Mouse (Mus musculus) bone marrow macrophage, adult 2 months (primary cell): Measurements from ENCODE around the gene Ptgis.

ENCODE experiments used
- CTCF ChIP-seq: IDR thresholded peaks from 2 replicates; pipeline ENCODE4 v1.5.1; 2012; ENCODE audit warnings: low read depth, mild to moderate bottlenecking, low read length, moderate library complexity
- POLR2A ChIP-seq: IDR thresholded peaks from 2 replicates; pipeline ENCODE4 v1.6.1; 2012; ENCODE audit warnings: mild to moderate bottlenecking, low read depth, low read length, borderline replicate concordance

- no peak for TF ChIP-seq CTCF
- no peak for TF ChIP-seq POLR2A
These were observed 20.7 kb upstream of the Ptgis start for GRCm38 (mm10) chr2:167261106-167261505.
